Mouse (Mus musculus) cortical plate, adult 2 months (tissue): ENCODE results near the gene Aktip.

ENCODE experiments used
- CTCF ChIP-seq: fragments of 200-500 bp; IDR thresholded peaks from 2 replicates; pipeline ENCODE4 v1.5.1; 2011; ENCODE audit warnings: mild to moderate bottlenecking, control low read depth, low read length; ENCODE audit not compliant: insufficient read depth; ENCODE audit errors: extremely low read depth
- POLR2A ChIP-seq: fragments of 200-500 bp; IDR thresholded peaks from 2 replicates; pipeline ENCODE4 v1.6.1; 2011; ENCODE audit warnings: mild to moderate bottlenecking, low read length, control low read depth; ENCODE audit not compliant: insufficient read depth; ENCODE audit errors: extremely low read depth

- TF ChIP-seq CTCF (no peak), POLR2A (no peak)
Measured at GRCm38 (mm10) chr8:91159959-91160800, 39.6 kb downstream of the Aktip start.
